Mouse (Mus musculus): ENCODE measurements around the gene Gm5849. TPM values are rescaled to one million over a fixed set of nuclear protein-coding genes. Genes with fewer than 3 reads are reported as not detected.
"Not testable (repeated sequence)": the region's sequence is repeated elsewhere in the genome, so short reads cannot be mapped to it uniquely, and the experiment has no call there.

Gm5849 gene
- total RNA-seq (2017) = not detected in 2 replicates

- ATAC-seq (replicated peaks; ENCODE audit: low read depth, poor library complexity, severe bottlenecking) = not testable (repeated sequence)
Observed at GRCm38 (mm10) chr3:90777776-90778175, at the start of gene Gm5849. Gm5849 (minus strand) TSS chr3:90777876.

DNA sequence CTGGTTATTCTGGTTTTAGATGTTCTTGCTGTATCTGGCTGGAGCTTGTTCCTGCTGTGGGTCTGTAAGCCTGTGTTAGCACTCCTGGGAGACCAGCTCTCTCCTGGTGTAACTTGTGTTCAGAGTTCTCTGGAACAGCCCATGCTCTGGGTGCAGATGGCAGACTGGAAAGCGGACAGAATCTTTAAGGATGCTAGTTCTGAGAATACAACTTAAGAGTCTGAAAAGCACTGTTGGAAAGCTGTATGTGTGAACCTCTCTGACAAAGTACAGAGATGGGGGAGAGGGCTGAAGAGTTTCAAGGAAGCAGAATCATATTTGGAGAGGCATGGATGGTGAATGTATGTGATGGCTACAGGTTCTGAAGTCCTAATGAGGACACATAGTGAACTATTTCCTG lies 28.0 kb downstream of the Gm5849 start:
- ATAC-seq (replicated peaks; ENCODE audit: low read depth, poor library complexity, severe bottlenecking) = no peak

DNA sequence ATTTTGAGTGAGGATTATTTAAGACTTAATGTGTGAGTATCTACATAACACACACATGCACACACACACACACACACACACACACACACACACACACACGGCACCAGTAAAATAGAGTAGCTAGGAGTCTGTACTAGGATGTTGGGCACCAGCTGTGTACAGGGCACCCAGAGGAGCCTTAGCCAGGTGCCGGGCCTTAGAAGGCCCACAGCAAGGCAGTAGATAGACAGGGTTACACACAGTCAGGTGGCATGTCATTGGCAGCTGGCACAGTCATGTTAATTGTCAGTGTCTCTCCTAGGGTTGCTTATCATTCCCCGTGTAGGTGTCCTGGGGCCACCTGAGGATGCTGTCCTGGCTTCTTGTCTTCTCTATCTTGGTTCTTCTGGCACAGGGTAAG lies 51.1 kb downstream of the Gm5849 start, which contains the start of gene Pglyrp4:
Gene Pglyrp4, plus strand, starts transcription at position 301 of the 400 bp plus-strand sequence.
- no peak for ATAC-seq (replicated peaks; ENCODE audit: low read depth, poor library complexity, severe bottlenecking)

Other genes with a start within 250 kb of the Gm5849 start
- gene S100a16, start 240.6 kb downstream of the Gm5849 start, total RNA-seq (2017) = not detected in 2 replicates
- gene S100a3, start 217.3 kb downstream of the Gm5849 start, total RNA-seq (2017) = 0.49 TPM in 1 of 2 replicates, not detected in the other
- gene S100a2, start 187.6 kb downstream of the Gm5849 start, total RNA-seq (2017) = not detected in 2 replicates
- not detected in 2 replicates for gene Gm42674, start 176.0 kb downstream of the Gm5849 start, total RNA-seq (2017)
- gene S100a4, start 174.1 kb downstream of the Gm5849 start, total RNA-seq (2017) = 15.1 and 35.7 TPM in 2 replicates
- gene S100a5, start 169.4 kb downstream of the Gm5849 start, total RNA-seq (2017) = not detected in 2 replicates
- 8.0 and 14.7 TPM in 2 replicates for gene S100a6, start 165.0 kb downstream of the Gm5849 start, total RNA-seq (2017)
- gene S100a7a, start 123.9 kb downstream of the Gm5849 start, total RNA-seq (2017) = not detected in 2 replicates
- 430 and 433 TPM in 2 replicates for gene S100a8, start 108.9 kb downstream of the Gm5849 start, total RNA-seq (2017)
- 306 and 341 TPM in 2 replicates for gene S100a9, start 82.2 kb downstream of the Gm5849 start, total RNA-seq (2017)
- gene Pglyrp4, start 51.0 kb downstream of the Gm5849 start, total RNA-seq (2017) = not detected in 2 replicates